Mouse (Mus musculus): Measurements from ENCODE around the gene Ntn4.

Gene Ntn4

DNA sequence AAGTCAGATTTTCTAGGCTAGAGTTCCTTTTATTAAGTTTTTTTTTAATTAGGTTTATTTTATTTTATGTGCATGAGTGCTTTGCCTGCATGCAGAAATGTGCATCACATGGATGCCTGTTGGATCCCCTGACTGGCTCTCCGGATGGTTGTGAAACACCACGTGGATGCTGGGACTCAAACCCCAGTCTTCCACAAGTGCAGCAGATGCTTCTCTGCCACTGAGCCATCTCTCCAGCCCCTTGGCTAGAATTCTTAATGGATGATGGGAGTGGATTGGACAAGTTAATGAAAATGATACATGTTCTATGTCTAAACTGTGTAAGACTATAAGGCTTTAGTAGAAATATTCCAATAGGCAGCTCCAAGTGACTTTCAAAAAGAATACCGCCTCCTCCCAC is 47.3 kb downstream of the Ntn4 start:
- no peak for DNase-seq

DNA sequence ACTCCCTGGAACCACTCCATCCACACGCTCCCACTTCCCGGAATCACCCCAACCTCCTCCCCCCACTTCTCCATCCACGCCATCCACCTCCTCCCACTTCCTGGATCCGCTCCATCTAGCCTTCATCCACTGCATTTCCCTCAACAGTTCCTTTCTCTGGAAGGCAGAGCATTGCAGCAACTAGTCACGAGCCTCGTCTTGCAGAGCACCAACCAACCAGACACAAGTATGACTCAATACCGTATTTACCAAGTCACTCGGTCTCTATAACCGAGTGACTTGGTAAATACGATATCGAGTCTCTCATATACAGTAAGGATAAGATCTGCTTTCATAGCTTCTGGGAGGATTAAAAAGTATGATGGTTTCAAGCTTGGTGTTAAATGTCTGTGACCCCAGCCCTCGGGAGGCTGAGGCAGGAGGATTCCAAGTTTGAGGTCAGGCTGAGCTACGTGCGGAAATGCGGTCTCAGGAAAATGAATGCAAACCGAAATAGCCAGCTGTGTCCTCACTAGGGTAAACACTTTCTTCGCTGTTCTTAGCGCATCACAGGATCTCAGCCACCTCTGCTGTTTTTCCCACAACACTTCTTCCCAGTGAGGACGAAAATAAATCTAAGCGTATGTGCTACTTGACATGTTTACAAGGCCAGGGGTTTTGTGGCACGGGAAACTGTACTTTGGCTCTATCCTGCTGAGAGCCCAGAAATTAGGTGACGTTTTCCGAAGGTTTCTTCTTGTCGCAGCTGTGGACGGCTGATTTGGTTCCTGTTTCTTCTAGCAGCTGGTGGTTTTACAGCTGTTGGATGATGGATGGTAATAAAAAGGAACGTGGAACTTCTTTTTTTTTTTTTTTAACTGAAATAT is 48.1 kb downstream of the Ntn4 start:
- DNase-seq, result peak; percentile 55

DNA sequence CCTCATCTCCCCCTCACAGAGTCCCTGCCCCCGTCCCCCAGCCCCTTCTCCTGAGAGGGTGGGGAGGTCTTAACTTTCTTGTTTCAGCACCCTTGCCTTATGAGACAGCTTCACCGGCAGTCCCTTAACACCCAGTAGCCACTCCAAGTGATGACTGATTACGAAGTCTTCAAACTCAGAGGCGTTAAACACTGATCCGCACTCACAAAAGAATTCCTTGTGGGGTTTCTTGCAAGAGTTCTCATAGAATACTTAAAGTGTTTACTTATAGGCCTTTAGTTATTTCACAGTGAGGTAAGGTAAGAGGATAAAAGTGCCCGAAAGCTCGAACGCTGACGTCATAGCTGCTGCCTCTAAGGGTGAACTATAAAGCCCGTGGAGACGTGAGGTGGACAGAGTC is 50.9 kb downstream of the Ntn4 start:
- no peak for DNase-seq

DNA sequence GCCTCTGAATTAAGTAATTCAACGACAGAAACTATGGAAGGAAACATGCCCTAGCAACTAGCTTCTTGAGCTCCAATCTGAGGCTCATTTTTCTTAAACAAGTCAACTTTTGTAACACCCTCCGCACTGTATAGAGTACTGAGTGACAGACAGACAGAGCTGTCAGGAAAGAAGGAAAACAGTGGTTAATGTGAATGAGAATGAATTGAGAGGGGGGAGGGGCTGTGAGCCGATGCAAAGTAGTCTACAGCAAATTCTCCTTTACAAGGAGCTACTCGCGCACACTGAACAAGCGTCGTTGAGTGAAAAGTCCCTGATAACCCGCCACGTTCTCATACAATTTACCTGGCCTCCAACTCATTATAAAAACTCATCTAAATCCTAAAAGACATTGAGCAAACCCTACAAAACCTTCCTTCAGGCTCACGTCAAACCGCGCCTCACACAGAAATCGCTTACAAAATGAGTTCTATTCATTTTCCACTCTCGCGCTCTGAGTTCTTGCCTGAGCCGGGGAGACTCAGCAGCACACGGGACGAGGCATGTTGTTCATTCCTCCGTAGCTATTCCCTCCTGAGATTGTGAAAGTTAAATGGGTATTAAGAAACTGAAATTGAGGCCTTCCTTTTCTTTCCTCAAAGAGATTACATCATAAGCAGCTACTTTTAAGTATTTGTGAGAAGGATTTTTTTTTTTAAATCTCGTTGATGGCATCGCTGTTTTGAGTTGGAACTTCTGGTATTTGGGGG is 54.7 kb downstream of the Ntn4 start:
- no peak for DNase-seq

DNA sequence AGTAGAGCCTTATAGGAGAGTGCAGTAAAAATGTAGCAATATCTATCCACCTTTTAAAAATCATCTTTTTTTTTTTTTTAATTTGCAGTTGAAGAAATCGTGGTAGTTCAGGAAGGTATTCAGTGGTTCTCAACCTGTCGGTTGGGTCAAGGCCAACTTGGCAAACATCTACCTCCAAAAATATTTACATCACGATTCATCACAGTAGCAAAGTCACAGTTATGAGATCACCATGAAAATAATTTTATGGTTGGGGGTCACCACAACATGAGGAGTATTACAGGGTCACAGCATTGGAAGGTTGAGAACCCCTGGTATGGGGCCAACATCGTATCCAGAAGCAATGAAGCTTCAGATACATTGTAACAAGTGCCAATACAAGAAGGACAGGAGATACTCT is 55.5 kb downstream of the Ntn4 start:
- DNase-seq, result no peak

DNA sequence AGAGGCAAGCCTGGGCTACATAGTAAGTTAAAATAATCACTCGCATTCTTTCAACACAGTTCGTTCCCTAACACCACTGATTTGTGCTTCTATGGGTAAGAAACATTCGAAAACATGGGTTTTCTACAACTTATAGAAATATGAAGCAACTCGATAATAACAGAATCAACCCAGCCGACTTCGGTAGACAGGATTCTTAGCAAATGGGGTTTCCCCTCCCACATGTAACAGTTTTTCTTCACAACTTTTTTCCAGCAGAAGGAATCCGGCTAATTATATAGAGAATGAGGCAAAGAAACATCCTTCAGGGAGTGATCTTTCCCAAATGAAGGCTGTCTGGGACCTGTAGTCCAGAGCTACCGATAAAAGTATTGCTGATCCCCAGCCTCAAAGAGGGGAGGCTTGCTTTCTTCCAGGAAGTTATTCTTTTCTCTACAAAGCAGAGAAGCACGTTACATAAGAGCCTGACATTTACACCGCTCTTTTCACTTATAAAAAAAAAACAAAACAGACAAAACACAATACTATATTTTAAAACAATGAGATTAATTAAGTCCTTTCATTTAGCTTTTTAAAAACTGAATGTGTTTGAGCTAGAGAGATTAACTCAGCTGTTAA is 57.5 kb downstream of the Ntn4 start:
- DNase-seq, result no peak

DNA sequence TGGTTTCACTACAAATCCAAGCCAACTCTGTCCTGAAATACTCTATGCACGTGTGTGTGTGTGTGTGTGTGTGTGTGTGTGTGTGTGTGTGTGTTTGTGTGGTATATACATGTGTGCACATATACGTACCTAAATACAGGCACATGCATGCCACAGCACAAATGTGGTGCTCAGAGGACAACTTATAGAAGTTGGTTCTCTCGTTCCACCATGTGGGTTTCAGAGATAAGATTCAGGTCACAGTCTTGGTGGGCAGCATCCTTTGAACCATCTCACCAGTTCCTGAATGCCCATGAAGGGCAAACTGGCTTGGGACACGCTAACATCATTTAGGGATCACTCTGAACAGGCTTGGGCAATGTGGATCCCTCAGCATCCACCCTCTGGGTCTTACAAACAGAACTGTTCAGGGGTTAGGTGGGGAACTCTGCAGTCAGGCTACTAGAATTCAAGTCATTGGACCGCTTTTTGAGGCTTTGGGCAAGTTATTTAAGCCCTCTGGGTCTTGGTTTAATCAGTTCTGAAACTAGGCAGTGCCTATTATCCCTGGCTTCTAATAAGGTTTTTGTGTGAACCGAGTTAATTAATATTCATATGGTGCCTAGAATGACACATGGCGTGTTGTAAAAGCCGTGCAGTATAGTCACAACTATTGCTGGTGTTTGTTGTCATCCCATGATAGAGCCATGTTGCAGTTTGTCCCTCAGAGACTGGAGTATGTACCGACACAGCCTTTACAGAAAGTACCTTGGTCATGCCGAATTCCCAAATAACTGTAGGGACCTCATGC is 59.4 kb downstream of the Ntn4 start:
- no peak for DNase-seq

DNA sequence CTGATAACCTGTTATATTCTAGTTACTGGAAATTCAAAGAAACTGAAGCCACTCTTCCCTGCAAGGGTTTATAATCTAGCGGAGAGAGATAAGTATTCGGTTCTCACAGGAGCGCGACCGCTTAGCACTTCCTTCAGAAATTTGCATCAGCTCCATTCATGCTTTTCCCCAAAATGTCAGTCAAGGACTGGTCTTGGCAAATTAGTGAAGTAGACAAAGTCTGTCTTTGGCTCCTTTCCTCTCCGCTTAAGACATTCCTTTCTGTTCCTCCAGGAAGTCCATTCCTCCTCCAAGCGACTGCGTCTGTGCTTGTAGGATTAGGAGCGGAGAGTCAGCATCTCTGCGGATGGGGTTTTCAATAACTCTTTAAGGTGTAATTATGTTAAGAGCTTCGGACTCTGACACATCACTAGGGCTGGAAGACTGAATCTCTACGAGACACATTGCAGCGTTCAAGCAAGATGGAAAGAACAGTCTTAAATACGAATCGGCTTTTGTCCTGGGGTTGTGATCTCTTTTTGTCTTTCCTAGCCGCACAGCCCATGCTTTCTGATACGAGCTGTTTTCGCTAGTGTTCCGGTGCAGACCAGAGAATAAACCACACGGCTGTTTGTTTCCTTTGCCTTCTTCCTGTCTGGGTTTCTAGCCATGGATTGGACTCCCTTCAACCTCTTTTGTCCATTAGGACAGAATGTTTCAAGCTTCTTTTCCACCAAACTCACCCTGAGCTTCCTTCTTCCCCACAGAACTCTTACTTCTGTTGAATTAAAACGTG is 60.3 kb downstream of the Ntn4 start:
- no peak for DNase-seq

DNA sequence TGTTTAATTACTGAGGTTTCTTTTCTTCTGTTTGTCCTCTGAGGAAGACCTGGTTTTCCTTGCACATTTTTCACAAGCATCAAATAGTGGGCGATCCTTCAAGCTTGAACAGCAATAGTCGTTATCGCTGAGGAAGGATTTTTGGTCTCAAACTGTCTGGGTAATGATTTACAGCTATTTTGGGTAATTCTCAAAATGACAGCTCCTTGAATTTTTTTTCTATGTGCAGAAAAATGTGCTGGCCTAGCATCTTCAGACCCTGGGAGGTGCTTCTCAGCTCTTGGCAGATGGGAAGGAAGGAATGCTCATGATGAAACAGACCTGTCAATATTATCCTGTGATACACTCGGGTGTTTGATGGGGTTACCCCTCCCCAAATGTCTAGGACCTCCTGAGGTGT is 63.5 kb downstream of the Ntn4 start:
- peak; percentile 17 for DNase-seq

DNA sequence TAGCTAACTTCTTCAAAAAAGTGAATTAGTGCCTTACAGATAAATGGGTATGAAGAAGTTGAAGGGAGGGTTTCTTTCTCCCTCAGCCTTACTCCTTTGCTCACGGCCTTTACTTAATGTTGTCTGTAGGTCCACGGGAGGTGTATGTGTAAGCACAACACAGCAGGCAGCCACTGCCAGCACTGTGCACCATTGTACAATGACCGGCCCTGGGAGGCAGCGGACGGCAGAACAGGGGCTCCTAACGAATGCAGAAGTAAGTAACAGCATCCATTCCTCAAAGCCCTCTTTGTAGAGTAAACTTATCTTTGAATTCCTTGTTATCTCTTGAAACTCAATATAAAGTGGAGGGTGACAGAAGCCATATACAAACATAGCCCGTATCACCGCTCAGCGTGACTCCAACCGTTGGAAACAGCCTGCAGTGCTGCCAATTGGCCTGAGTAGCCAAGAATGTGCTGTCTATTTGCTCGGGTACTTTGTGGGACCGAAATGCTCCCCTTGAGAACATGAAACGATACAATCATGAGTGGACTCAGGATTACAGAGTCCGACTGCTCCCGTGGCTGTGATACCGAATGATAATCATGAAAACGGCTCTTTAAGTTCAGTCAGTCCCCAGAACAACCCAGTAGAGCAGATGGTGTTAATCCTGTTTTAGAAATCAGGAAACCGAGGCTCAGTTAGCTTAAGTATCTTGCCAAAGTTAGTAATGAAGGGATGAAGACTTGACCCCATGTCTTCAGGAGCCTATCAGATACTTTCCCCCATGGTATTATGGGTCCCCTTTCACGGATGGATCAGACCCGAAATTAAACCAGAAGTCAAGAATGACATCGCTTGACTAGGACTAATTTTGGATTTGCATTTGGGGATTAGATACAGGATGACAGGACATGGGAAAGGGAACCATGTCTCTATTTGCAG is 66.9 kb downstream of the Ntn4 start:
- DNase-seq, result no peak

DNA sequence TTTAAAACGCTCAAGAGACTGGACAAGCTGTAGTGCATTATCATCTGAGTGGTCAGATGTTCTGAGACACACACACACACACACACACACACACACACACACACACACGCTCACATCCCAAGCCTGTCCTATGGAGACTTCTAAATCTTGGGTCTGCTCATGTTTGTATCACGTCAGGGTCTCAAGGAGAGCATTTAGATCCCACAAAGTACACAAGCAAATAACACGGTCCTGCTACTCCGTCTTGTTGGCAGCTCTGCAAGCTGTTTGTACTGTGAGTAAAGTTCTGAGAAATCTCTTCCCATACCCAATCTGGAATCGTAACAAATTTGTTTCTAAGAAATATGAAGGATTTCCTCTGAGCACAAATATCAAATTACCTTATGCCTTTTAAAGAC is 67.6 kb downstream of the Ntn4 start:
- no peak for DNase-seq

DNA sequence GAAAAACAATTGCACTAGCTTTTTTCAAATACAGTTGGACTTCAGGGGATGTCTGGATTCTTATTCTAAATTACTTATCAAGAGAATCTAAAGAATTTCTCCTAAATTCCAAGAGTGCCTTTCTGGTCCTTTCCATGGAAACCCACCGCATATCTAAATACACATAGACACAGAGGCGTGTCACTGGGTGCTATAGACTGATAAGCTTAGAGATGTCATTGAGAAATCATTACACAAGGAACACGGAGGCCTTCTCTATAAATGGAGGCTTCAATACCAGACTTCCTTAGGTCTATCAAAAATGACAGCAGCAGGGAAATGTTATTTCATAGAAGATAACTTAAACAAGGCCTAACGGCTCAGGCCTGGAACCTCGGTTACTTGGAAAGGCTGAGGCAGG is 68.0 kb downstream of the Ntn4 start:
- DNase-seq, result no peak

DNA sequence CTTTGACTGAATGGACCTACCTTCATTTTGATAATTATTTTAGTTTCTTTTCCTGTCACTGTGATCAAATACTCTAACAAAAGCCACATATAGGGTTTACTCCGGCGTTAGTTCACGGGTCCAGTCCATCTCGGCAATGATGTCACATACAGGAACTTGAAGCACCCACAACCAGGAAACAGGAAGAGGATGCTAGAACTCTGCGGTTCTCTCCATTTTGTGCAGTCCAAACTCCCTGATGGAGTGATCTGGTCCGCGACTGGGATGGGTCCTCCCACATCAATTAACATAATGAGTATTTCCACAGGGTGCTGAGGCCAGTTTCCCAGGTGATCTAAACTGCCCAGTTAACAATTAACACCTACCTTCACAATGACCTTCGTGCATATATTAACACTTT is 69.1 kb downstream of the Ntn4 start:
- DNase-seq, result no peak

DNA sequence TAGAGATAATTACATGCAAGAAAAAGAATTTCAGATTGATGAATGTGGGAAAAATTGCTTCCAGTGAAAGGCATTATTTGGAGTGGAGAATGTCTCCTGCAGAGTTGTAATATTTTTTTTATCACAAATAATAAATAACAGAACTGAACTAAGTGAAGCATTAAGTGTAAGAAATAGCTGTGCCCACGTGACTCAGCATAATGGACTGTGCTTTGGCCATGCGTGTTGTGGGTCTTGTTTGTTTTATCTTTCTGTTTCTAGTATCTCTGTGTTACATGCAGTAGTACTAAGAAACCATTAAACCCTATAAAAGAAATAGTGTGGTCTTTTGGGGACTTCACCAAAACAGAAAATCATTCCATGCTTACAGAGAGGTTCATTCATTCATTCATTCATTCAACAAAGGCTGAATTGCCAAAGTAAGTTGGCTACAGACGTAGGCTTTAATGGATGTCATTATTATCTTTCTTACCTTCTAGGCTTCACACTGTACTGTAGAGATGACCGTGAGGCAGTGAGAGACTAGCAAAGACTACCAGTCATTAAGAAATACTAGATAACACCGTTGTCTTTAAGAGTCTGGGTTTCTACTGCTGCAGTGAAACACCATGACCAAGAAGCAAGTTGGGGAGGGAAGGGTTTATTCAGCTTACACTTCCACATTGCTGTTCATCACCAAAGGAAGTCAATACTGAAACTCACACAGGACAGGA is 81.3 kb downstream of the Ntn4 start:
- no peak for DNase-seq

DNA sequence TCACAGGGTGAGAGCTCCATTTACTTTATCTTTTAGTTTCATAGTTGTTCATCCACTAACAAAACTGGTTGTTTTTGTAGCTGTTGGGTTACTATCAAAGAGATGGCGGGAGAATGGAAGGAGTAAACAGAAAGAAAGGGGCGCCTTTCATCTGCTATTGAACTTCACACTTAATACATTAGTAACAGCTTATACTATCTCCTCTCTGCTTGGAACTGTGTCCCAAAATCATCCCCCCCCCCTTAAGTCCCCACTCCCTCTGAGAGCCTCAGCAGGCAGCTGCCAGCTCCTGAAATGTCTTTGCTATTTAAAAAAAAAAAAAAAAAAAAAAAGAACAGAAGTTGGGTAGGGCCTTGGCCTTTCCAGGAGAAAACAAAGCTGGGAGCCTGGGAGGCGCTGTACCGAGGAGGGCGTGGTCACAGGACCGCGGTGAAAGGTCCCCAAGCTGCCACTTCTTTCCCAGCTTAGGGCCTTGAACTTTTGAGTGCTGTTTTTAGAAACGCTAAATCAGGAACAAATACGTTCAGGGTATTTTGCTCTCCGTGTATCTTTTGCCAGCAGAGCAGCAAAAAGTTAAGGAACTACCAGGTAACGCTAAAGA is 83.6 kb downstream of the Ntn4 start:
- peak; percentile 57 for DNase-seq

DNA sequence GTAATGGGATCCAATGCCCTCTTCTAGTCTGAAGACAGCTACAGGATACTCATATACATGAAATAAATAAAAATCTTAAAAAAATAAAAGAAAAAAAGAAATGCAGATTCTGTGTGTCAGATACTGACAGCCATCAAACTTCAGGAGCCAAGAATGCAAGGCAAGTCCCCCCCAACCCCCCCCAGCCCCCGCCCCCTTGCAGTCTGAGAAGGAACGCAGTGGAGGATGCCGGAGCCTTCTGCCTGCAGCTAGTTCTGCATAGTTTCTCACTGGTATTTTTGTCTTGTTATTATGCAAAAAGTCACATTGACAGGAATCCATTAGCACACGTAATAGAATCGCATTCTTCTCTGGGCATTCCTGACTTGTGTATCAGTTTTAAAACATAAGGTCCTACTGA is 87.7 kb downstream of the Ntn4 start:
- DNase-seq, result no peak

DNA sequence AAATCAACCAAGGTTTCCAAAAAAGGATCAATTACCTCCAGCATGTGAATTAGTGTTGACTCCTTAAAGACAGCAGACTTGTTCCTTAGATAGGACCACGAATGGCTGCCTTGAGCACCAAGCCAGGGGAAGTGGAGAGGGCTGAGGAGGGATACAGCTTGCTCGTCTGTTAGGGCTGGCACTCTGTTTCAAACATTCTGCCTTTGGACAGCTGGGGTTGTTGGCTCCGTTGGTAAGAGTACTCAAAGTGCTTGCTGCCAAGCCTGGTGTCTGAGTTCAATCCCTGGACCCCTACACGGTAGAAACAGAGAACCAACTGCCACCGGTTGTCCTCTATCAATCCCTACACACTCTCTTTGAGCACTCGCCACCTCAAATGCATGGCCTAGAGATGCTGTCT is 90.0 kb downstream of the Ntn4 start:
- DNase-seq, result no peak

DNA sequence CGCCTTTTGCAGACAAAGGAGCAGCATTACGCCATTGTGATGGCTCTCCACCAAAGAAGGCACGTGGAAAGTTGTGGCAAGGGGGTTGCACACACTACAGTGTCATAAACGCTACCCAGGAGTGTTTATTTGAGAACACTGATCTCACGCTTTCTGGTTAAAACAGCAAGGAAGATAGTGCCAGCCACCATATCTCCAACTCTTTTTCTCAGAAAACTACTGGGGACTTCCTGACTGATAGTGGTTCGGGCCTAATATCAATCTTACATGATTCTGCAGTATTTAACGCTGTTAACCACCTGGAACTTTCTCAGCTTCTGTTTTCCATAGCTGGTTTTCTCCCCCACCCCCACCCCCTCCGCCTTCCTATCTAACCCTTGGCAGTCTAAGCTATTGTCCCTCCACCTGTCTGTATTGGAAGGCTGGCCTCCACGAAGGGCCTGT is 90.8 kb downstream of the Ntn4 start:
- DNase-seq, result no peak

DNA sequence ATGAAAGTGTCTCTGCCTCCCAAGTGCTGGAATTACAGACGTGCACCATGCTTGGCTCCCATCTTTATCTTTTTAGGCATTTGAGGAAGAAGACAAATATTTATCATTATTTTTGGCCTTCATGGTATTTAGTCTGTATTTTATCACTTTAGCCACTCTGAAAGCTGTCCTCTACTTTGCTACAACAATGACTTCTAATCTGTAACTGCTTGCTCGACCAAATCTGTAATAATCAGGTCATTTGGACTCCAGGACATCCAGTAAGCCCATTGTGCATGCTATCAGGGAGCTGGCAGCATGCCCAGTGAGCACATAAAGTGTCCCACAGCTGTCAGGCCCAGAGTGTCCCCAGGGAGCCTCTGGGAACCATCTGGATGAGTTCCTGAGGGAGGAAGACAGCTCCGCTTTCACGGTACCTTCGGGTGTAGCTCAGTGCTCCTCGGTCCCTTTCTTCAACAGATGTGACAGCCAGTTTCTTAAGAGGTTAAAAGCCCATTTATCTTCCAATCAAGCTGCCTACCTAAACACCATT is 95.7 kb downstream of the Ntn4 start:
- peak; percentile 91 for DNase-seq

DNA sequence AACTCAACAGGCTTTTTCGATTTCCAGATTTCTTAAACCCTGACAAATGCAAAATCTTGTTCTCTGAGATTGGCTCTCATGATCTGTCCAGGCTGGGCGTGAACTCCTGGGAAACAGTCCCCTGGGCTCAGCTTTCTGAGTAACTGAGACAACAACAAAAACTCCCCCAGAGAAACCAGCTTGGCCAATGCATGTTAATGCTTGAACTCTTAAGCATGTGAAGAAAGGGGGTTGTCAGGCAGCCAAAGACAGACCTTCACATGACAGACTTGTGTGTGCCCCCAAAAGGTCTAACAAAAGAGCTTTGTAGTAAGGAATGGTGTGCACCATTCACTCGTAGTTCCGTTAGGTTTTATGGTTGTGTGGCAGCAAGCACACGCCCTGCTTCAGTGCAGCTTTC is 96.6 kb downstream of the Ntn4 start:
- DNase-seq, result no peak

All from kidney, postnatal 10 days (tissue).